Mouse (Mus musculus): Measurements from ENCODE around the gene Gm47959.

- TF ChIP-seq CTCF (conservative IDR thresholded peaks at IDR 0.05; ENCODE audit: insufficient read depth, insufficient read length, low read depth, low read length) (no peak), POLR2A (IDR thresholded peaks at IDR 0.05; ENCODE audit: low read depth, low read length) (no peak)
Observed at GRCm38 (mm10) chr1:83006218-83007179, 6.2 kb downstream of the Gm47959 start.

All from kidney, adult 2 months (tissue).